In genomic region chr9:80382711-80383110, GRCm38 (mm10) we compare ENCODE assay signal across 1 mouse cellular context.
TF ChIP-seq lines count a peak whose summit lies in the region.

No protein-coding gene starts in this region.

TF ChIP-seq in MEL, 35 proteins besides CTCF, POLR2A, EP300 and RAD21 (continued from another document):
- TF ChIP-seq USF2 (IDR thresholded peaks at IDR 0.05; ENCODE audit: borderline replicate concordance in 1 of 2, insufficient read depth in 1 of 2, low read depth in 1 of 2, low read length in 2 of 2): no peak
- no peak for TF ChIP-seq MXI1 (IDR thresholded peaks at IDR 0.05; ENCODE audit: low read depth, low read length)
- no peak for TF ChIP-seq TBP (IDR thresholded peaks at IDR 0.05; ENCODE audit: low read depth, low read length)
- no peak for TF ChIP-seq POLR2AphosphoS2 (IDR thresholded peaks at IDR 0.05; ENCODE audit: low read length)
- TF ChIP-seq USF1 (IDR thresholded peaks at IDR 0.05; ENCODE audit: low read depth, low read length): no peak
- TF ChIP-seq ZNF384 (IDR thresholded peaks at IDR 0.05; ENCODE audit: low read depth, low read length): no peak
- no peak for TF ChIP-seq MAFK (IDR thresholded peaks at IDR 0.05; ENCODE audit: borderline replicate concordance, low read depth, low read length)
- no peak for TF ChIP-seq BHLHE40 (IDR thresholded peaks at IDR 0.05; ENCODE audit: borderline replicate concordance, low read depth, low read length)
- no peak for TF ChIP-seq CHD1 (IDR thresholded peaks at IDR 0.05; ENCODE audit: low read depth, low read length)
- TF ChIP-seq TCF12 (IDR thresholded peaks at IDR 0.05; ENCODE audit: low read depth, low read length): no peak
- no peak for TF ChIP-seq ZKSCAN1 (IDR thresholded peaks at IDR 0.05; ENCODE audit: low read depth, low read length)
- no peak for TF ChIP-seq GATA1 (IDR thresholded peaks at IDR 0.05; ENCODE audit: low read depth, low read length)
